Mouse (Mus musculus): ENCODE data around the gene Aqp7.
"Not testable (repeated sequence)": the region's sequence is repeated elsewhere in the genome, so short reads cannot be mapped to it uniquely, and the experiment has no call there.

Aqp7 gene

DNA sequence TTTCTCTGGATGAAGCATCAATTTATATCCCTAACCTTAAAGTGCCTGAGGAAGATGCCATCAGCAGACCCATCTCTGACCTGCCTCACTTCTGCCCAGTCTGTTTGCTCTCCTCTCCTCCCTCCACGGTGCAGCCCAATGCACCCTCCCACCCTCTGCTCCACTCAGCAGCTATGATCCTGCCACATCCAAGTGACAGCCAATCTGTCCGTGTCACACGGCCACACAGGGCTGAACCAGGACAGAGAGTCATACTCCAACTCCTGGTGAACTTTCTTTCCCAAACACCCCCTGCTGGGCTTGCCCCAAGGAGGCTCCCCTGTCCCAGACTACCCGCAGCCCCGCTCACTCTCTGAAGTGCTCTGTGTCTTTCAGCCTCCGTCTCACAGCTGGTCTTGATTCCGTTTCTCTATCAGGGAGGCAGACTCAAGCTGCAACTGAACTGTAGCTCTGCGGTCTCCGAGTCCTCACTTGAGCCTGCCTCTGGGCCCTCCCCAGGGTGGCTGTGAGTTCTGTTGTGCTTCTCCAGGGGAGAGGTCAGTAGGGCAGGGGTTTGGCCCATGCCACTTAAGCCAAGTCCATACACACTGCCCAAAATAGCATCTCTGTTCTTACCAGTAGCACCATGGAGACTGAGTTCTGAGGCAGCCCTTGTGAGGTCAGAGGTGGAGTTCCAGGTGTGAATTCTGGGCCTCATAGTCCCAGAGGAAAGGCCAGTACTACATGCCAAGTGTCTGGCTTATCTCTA lies at the start of gene Aqp7:
Gene Aqp7, minus strand, starts transcription at position 616 of the 748 bp plus-strand sequence.
- no peak for DNase-seq

DNA sequence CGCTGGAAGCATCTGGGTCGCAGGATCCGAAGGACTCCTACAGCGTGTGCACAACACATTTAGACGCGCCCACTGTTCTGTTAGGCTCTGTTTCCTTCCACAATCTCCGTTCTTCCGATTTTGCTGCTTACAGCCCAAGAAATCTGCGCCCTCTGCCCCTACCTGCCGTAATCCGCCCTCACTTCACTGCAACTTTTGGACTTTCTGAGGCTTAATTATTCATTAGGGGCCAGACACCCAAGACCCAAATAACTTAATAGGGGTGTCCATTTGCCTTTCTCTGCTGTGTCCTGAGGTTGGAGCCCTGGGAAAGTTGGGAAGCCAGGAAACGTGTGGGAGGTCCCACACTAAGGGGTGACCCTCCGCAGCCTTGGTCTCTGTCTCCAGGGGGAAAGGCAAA lies 49.4 kb upstream of the Aqp7 start:
- peak; percentile 34 for DNase-seq

DNA sequence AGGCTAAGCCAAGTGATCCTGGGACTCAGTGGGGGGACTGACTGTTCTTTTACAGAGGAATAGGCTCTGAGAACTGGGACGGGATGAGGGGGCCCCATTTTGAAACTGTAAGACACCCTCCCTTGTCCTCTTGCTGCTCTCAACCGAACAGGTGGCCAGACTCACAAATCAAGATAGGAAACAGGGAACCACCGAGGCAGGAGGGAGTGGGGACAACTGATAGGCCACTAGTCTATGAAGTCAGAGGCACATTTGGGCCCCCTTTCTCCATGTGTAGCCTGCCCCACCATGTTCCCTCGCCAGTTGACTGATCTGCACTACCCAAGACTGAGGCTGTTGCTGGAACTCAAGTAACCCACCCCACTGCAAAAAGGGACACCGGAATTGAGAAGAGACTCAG lies 48.9 kb upstream of the Aqp7 start:
- DNase-seq, result no peak

- DNase-seq, result peak; percentile 67
Measured at GRCm38 (mm10) chr4:41096169-41096568, 48.2 kb upstream of the Aqp7 start.

DNA sequence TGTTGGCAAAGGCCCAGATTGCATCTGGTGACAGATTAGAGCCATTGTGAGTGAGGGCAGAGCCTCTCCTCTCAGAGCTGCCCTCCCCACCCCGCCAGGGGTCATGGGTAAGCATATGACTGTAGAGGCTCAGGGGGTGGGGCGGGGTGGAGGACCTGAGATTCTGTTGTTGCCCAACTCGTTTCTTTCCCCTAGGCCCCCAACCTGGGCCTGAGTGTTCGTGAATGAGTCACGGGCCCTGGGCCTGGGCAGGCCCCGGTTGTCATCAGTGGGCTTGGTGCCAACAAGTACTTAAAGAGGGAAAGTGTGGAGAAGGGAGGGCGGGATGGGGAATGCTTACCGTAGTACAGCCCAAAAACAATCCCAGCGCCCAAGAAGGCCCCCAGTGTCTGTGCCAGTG lies 46.4 kb upstream of the Aqp7 start:
- DNase-seq, result no peak

- no peak for DNase-seq
Measured at GRCm38 (mm10) chr4:41092958-41093357, 45.0 kb upstream of the Aqp7 start.

- no peak for DNase-seq
Measured at GRCm38 (mm10) chr4:41091391-41091790, 43.5 kb upstream of the Aqp7 start.

DNA sequence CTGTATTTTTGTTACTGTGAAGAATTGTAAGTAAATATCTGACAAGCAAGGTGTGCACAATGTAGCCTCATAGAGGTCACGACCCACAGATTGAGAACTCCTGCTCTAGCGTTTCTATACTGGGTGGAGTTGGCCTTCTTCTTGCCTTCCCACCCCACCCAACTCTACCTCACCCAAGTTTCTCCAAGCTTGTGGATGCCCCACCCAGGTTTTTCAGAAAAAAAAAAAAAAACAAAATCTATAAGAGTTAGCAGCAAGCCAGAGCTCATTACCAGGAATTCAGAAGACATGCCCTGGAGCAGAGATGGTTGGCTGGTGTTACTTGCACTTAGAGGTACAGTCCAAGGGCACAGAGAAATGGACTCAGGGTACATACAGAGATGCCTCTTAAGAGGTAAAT lies 41.8 kb upstream of the Aqp7 start:
- DNase-seq, result no peak

GRCm38 (mm10) chr4:41089189-41089588 lies 41.2 kb upstream of the Aqp7 start:
- DNase-seq, result no peak

DNA sequence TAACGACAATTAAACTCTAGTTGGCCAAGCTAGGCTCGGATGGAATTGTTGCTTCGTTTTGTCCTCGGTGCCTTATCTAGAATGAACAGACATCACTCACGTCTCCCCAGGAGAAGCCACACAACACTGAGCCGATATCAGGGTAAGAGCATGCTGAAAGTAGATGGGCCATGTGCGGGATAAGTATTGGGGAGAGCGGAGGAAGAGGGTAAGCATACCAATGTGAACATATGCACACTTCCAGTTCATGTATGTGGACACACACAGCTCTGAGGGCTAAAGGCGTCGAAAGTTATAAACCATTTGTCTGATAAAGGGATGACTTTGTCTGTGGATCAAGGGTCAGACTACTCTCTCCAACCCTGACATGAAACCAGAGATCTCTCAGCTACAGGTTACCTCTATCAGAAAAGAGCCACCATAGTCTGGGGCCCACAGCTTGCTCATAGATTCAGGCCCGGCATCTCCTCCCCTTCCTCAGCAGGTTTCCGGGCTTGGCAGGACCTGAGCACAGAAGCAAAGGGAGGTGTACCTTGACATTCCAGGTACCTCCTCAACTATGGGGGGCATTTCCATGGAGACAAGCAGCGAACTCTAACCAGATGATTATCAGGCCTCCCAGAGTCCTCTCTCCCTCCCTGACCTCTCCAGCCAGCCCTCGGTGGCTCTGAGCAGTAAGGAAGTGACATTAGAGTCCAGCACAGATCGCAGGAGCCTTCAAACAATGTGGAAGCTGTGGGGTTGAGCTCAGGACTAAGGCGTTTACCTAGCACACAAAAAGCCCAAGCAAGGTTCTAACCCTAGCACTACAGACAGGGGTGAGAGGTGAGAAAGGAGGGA lies 39.7 kb upstream of the Aqp7 start:
- no peak for DNase-seq

GRCm38 (mm10) chr4:41086947-41087346 lies 39.0 kb upstream of the Aqp7 start:
- no peak for DNase-seq

DNA sequence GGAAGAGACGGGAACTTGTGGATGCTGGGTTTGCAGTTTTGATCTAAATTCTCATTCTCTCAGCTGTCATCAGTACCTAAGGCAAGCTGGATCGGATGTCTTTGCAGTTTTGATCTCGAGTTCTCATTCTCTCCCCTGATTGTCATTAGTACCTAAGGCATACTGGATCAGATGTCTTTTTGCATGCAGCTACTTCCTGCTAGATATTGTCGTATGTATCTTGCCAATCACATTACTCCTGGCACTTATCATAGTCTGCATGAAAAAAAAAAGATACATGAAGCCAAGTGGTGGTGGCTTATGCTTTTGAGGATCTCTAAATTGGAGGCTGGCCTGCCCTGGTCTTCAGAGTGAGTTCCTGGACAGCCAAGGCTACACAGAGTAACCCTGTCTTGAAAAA lies 36.9 kb upstream of the Aqp7 start:
- DNase-seq, result no peak

GRCm38 (mm10) chr4:41082803-41083202 lies 34.9 kb upstream of the Aqp7 start:
- DNase-seq, result not testable (repeated sequence)

- DNase-seq, result no peak
Measured at GRCm38 (mm10) chr4:41081733-41082132, 33.8 kb upstream of the Aqp7 start.

DNA sequence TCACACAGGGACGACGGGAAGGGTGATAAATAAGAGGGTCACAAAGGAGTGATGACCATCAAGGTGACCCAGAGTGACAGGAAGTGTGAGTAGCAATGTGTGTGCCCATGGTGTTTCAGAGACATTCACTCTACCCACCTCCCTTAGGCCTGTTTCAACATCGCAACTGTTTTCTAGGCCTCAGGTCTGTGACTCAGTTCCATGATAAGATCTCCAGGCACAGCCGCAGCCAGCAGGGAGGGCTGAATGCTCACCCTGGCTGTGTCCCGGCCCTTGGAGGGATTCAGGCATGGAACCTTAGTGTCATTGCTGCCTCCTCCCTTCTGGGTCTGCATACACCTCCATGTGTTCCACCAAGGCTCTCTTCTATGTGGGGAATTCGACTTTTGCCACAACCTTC lies 30.8 kb upstream of the Aqp7 start:
- no peak for DNase-seq

- no peak for DNase-seq
Measured at GRCm38 (mm10) chr4:41074461-41074860, 26.5 kb upstream of the Aqp7 start.

- no peak for DNase-seq
Measured at GRCm38 (mm10) chr4:41073008-41073817, 25.3 kb upstream of the Aqp7 start.

DNA sequence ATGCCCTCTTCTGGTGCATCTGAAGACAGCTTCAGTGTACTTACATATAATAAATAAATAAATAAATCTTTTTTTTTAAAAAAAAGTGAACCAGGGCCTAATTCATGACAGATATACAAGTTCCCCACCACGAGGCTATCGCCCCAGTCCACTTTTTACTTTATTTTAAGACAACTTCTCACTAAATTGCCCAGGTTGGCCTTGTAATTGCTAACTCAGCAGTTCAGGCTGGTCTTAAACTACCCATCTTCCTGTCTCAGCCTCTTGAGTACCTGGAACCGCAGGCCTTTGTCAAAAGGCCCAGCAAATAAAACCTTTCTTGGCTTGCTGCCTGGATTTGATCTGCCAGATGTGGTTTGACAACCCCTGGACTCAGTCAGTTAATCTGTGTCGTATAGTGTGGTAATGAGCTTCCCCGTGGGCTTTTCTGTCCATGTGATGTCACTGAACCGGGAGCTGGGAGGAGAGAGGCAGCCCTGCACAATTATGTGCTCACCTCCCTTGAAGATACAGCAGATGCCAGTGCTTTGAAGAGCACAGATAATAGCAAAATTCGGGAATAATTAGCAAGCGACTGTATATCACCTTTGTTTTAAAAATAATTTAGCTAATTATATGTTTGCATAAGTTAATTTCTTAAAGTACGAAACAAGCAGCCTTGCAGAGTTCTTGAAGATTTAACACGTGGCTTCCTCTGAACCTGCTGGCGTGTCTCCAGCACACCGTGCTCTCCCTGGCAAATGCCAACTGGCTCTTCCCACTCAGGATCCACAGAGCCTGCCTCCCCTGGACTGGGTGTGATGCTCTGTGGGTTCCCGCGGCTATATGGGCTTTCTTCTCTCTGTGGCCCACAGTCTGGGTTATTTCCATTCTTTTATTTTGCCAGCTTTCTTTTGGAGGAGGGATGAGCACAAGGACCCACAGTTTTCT lies 23.8 kb upstream of the Aqp7 start:
- DNase-seq, result no peak

DNA sequence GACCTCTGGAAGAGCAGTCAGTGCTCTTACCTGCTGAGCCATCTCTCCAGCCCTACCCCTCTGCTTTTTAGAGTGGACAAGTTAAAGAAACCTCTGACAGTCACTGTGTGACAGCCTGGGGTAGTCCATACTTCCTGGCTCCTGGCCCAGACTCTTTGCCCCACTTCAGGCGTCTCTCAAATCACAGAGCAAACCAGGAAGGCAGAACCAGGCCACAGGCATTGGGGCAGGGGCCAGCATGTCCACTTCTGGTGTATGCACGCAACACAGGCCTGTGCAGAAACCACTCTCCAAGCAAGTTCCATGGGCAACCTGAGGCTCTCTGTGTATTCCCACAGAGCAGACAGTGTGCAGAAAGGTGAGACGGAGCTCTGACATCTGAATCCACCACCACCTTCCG lies 17.3 kb upstream of the Aqp7 start:
- DNase-seq, result no peak

DNA sequence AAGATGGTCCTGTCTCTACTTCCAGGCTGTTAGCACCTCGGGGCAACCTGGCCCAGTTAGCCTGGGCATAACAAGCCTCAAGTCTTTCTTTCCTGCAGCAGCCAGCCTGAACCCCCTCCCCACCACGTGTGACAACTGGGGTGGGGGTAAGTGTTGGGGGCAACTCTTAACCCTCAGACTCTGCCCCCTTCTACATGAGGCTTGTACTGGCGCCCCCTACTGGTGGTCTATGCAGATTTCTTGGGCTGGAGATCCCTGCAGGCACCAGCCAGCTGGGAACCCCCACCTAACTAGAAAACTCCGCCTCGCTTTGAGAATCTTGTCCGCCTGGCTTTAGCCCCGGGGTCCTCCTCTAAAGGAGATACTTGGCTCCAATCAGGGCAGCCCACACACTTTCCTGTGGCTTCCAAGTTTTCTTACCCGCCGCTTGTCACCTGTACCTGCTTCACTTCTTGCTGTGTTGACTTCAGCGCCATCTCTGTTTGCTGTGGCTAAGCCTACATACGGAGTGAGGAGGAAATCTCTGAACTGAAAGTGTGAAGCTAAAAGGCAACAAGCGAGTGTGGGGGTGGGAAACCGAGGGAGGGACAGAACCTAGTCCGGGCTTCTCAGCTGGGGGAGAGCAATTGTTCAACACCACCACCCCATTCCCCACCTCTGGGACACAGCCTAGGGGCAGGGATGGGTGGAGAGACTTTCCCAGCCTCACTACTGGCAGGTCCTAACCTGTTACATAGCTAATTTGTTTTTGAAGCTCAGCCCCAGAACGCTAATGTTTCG lies 16.1 kb upstream of the Aqp7 start:
- DNase-seq, result no peak

DNA sequence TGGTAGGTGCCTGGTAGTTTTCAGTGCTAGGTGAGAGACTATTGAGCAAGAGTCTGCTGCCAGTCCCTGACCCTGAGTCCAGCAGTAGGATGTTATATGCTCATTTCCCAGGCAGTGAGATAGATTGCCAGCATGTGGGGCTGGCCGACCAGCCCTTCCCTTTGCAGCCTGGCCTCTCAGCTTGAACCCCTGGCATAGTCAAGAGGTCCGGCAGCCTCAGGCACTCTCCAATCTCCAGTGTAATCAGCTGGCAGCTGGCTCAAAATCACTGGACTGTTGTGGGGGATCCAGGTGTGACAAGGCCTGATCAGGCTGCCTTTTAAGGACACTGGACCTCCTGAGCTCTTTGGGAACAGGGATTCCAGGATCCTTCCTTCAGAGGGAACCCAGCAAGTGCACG lies 15.4 kb upstream of the Aqp7 start:
- peak; percentile 46 for DNase-seq

DNA sequence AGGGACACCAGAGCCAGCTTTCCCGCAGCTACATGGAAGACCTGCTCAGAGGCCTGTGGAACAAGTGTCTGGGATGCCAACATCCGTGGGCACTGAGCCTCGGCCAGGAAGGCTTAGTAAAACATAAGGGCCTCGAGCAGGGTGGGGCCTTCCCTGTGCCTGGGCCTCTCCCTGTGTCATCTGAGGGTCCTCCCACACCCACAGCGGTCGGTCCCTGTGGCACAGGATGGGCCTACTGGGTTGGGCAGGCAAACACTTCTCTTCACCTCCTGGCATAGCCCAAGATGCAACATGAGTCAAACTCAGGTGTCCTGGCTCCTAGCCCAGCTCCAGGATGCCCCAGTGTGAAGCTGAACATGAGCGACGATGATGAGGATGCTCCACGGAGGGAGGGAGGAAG lies 9.4 kb upstream of the Aqp7 start:
- DNase-seq, result no peak

Data from kidney, adult 11 months (tissue).